Mouse (Mus musculus): ENCODE results near the gene Fgfr2. TPM values are rescaled to one million over a fixed set of nuclear protein-coding genes. Genes with fewer than 3 reads are reported as not detected.

Fgfr2 gene
- total RNA-seq, 2 experiments from 2014 or later, result 35.8 to 40.8 TPM

GRCm38 (mm10) chr7:132787496-132788190, 335.5 kb downstream of the Fgfr2 start:
- no peak for DNase-seq
- intact Hi-C loops (cut with DNase I), result no loop called here

DNA sequence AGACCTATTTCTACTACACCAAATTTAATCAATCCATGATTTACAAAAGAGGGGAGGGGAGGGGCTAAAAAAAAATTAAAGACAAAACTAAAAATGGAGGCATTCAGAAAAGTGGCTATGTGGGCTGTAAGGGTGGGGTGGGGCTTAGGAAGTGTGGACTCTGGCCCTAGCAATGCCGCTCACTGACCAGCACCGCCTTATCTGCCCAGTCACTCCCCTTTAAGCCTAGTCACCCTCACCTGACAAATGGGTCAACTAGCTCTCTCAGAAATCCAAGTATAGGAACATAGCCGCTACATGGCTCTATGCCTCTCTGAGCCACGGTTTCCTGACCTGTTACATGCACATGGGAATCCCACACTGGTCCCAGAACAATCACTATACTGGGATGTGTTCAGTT, 336.1 kb downstream of the Fgfr2 start:
- DNase-seq, result no peak
- intact Hi-C loops (cut with DNase I), result no loop called here

DNA sequence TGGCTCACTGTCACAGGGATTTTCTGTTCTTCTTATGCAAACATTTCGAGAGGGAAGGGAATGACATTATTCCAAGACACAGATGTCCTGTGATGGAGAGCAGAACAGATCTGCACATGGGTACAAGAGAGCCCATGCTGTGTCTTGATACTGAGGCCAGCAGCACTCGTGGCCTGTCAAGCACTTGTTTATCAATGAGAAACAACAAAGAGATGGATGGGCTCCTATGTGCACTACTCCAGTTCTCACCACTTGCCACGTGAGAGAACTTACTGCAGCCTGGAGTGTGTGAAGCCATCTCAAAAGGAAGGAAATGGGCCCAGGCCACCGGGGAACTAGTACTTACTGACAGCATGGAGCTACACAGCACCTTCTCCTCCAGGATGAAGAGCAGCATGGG, 336.6 kb downstream of the Fgfr2 start:
- DNase-seq, result peak; percentile 51
- intact Hi-C loops (cut with DNase I), result no loop called here

DNA sequence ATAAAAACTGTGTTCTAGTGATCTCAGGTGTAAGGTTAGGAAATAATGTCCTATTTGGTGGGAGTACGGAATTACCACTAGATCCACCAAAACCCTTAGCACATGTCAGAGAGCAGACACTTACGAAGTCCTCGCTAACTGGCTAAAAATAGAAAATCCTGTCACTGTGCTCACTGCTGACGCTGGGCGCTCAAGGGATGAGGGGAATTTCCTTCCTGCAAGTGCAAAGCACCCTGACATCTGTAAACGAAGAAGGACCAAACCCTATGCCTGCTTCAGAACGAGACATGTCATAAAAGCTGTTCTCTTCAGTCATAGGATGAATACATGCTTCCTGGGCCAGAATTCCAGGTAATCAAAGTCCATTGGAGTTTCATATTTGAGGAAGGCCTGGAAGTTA, 337.1 kb downstream of the Fgfr2 start:
- DNase-seq, result no peak
- intact Hi-C loops (cut with DNase I), result no loop called here

DNA sequence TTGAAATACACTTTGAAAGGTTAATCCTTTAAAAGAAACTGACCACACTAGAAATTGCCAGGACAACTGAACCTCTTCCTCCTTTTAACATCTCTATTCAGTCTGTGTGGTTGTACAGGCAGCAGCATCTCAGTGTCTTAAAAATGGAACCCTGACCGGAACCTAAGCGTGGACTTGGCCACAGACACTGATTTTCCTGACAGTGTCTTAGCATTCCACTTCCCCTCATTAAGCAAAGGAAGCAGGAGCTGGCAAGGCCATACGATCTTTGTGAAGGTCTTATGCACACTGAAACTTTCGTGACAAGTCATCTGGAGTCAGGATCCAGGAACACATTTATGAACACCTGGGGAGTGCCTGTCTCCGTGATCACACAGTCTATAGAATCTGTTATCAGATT, 339.0 kb downstream of the Fgfr2 start:
- intact Hi-C loops (cut with DNase I), result no loop called here
- DNase-seq, result no peak

DNA sequence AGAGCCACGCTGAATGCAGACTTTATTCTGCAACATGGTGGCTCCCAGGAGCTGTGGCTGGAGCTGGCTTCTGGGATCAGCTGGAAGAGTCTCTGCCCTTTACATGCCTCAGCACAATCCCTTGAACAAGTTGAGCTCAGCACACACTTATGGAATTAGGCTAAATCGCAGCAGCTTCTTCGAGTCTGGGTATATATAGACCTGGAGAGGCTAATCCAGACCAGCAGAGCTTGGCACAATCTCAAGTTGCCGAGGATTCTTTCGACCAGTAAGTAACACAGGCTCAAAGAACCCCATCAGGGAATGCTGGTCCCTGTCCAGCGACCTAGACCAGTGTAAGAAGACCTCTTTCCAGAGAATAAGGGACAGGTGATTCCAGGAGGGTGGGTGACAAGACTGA, 341.3 kb downstream of the Fgfr2 start:
- peak; percentile 42 for DNase-seq
- intact Hi-C loops (cut with DNase I), result no loop called here

- intact Hi-C loops (cut with DNase I), result no loop called here
- peak; percentile 37 for DNase-seq
These were observed 341.9 kb downstream of the Fgfr2 start for GRCm38 (mm10) chr7:132781130-132781814.

- DNase-seq, result peak; percentile 69
- intact Hi-C loops (cut with DNase I), result no loop called here
These were observed 342.5 kb downstream of the Fgfr2 start for GRCm38 (mm10) chr7:132780611-132781010.

DNA sequence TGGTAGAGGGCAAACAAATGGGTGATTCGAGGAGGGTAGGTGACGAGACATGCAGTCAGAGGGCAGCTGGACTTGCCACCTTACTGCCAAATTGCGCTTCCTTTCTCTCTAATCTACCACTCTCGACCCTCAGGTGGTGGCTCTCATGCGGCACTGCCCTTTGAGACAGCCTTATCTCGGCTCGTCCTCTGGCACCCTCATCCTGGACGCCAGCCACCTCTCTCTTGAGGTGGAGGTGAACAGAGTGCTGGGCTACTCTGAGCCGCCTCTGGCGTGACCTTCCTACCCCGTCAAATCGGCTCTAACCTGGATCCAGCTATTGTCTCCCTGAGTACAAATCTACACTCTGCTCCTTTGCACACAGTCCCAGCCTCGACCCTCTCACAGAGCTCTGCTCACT, 344.5 kb downstream of the Fgfr2 start:
- intact Hi-C loops (cut with DNase I), result no loop called here
- no peak for DNase-seq

DNA sequence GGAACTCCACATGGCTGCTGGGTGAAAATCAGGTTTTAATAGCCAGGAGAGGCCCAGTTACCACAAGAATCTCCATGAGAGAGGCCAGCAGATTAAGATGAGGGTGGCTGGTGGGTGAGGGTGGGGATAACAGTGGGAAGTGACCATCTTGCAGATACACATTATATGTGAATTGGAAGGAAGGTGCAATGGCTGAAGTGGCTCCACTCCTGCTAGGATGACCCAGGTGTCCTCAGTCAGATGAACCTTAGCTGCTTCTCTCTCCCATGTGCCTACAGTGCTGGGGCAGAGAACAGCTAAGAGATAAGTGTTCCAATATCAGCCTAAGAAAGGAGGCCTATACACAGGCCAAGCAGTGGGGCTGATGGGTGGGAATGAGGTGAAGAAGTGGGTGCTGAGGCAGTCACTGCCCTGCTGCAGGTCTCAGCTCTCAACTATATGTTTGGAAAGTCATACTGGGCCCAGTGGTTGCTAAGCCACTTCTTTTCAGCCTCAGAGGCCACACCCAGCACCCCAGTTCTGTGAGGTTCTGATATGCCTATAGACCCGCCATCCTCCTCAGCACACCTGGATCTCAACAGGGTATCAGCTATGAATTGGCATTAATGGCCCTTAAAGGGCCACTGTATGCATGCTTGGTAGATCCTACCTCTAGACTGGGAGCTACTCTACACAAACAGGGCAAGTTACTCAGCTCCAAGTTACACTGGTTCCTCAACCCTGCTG, 345.3 kb downstream of the Fgfr2 start:
- DNase-seq, result no peak
- intact Hi-C loops (cut with DNase I), result no loop called here

DNA sequence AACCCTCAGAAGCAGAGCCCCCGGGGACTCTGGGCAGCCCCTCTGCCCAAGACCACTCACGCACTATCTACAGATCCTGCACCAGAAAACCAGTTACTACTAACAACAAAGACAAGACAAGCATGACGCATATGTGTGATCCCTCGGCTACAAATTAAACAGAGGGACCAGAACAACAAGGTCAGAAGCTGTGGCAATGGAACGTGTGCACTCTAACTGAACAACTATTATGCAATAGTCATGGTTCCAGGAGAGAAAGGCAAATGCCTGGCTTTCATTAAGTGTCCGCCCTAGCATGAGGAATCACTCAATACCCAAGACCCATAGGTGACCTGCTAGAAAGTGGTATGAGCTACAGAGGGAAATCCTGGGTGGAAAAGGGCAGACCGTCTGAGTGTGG, 346.0 kb downstream of the Fgfr2 start:
- no peak for DNase-seq
- intact Hi-C loops (cut with DNase I), result no loop called here

GRCm38 (mm10) chr7:132776338-132777111, 346.6 kb downstream of the Fgfr2 start:
- intact Hi-C loops (cut with DNase I), result no loop called here
- DNase-seq, result peak; percentile 56

- no peak for DNase-seq
- intact Hi-C loops (cut with DNase I), result no loop called here
These were observed 347.2 kb downstream of the Fgfr2 start for GRCm38 (mm10) chr7:132775922-132776321.

GRCm38 (mm10) chr7:132775333-132775732, 347.8 kb downstream of the Fgfr2 start:
- intact Hi-C loops (cut with DNase I), result no loop called here

DNA sequence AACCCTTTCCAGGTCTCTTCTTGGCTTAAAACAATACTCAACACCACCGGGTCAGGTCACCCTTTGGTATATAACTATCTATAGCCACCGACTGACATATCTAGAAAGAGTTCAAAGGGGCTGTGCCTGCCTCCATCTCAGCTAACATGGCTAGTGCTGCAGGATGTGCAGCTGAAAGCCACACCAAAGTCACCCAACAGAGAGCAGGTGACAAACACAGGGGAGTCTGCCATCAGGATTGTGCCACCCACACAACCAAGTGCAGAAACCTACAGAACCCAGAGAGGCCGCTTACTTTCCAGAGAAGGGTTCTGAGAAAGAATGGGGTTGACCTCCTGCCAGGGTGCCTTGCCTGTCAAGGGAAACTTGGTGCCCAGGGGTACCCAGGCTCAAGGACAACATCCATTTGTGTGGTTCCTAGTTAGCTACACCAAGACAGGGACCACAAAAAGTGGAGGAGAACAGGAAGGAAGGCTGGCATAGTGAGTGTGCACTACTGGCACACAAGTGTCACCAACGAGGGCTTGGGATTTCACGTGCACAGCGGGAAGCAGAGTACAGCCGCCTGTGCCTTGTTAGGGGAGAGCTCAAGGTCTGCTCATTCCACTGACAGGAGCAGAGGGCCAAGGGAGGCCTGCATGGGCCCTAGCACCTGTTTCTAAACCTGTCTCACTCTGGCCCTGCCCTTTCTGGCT, 350.0 kb downstream of the Fgfr2 start:
- intact Hi-C loops (cut with DNase I), result no loop called here
- DNase-seq, result no peak

More at GRCm38 (mm10) chr7:132775333-132775732, 347.8 kb downstream of the Fgfr2 start:
- no peak for DNase-seq

DNA sequence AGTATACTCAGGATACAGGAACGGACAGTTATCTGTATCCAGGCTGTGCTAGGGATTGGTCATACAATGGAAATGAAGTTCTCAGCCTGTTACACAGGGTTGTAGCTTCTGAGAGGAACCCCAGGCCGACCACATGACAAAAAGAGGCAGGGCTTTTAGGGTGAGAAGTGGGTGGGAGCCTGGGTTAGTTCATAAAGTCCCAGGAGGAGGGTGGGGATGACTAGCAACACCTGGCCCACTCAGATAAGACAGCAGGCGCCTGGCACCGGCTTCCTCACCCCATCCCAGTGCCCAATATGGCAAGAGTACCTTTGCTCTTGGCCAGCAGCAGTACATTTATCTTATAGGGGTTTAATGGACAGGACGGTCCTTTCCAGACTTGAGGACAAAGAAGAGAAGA, 350.7 kb downstream of the Fgfr2 start:
- intact Hi-C loops (cut with DNase I), result no loop called here
- no peak for DNase-seq

- no peak for DNase-seq
- intact Hi-C loops (cut with DNase I), result no loop called here
These were observed 354.4 kb downstream of the Fgfr2 start for GRCm38 (mm10) chr7:132768498-132769344.

DNA sequence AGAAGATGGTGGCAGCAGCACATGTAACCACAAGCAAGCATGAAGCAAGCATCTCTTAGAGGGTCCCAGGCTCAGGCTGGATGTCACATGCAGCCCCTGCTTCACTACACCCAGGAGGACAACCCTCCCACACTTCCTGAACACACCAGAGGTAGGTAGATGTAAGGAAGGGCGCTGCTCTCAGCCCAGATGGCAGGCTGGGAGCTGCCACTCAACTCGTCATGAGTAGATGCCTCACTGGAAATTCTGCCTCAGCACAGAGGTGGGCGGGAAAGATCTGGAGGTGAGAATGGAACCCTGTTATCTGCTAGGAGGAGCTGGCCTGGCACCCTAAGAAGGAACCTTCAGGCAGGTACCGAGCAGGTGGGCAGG, 355.2 kb downstream of the Fgfr2 start:
- DNase-seq, result no peak
- intact Hi-C loops (cut with DNase I), result no loop called here

GRCm38 (mm10) chr7:132767233-132767998, 355.7 kb downstream of the Fgfr2 start:
- intact Hi-C loops (cut with DNase I), result no loop called here
- DNase-seq, result no peak

Measured in left cerebral cortex, postnatal 4 days (tissue).